Mouse (Mus musculus) cerebellum, adult (tissue): Measurements from ENCODE around the gene Glis1.
A peak's percentile ranks its signal among the peaks of the same experiment; 100 is the strongest.

Experiments
- ATAC-seq: cut with Nextera tagmentation; 2 replicates; pipeline ENCODE4 v1.9.2; 2017; ENCODE audit warnings: mild to moderate bottlenecking, moderate library complexity, mixed read lengths; ENCODE audit not compliant: insufficient number of reproducible peaks, low FRiP score, low TSS enrichment

The Glis1 gene

DNA sequence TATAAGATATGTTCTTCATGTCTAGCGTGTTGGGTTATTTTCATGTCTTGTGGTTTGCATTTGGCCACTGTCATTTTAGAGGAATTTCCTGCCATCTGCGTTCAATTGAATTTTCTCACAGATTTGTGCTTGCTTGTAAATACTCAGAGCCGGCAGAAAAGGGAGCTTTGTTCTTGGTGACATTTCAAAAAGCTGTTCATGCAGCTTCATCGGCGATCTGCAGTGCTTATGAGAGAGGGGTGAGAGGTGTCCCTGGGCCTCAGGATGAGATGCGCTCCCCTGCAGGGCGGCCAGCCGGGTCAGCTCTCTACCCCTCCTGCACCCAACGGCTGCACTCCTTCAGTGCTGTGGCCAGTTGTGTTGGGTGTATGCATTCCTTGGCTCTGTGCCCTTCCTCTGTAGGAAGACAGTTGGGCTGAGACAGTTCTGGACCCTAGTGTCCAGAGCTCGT is 68.2 kb downstream of the Glis1 start:
- no peak for ATAC-seq

DNA sequence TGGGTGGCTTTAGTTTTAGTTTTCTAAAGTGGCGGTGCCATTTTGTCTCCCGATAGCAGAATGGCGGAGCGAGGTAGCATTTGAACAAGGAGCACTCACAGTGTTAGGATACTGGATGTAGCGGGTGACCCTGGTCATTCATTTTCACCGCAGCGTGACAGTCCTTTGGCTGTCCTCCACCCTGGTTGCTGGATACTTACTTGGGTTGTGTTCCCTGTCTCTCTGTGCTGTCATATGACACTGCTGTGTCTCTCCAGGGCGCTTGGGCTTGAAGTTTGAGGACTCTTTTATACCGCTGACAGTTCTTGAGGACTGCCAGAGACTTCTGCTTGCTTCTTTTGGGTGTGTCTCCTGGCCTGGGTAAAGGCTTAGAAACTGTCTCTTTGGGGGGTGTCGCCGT is 80.6 kb downstream of the Glis1 start:
- ATAC-seq = no peak

- no peak for ATAC-seq
Measured at GRCm38 (mm10) chr4:107515626-107516025, 81.2 kb downstream of the Glis1 start.

GRCm38 (mm10) chr4:107518766-107519165 is 84.4 kb downstream of the Glis1 start:
- no peak for ATAC-seq

GRCm38 (mm10) chr4:107520071-107520470 is 85.7 kb downstream of the Glis1 start:
- no peak for ATAC-seq

GRCm38 (mm10) chr4:107520816-107521215 is 86.4 kb downstream of the Glis1 start:
- no peak for ATAC-seq

DNA sequence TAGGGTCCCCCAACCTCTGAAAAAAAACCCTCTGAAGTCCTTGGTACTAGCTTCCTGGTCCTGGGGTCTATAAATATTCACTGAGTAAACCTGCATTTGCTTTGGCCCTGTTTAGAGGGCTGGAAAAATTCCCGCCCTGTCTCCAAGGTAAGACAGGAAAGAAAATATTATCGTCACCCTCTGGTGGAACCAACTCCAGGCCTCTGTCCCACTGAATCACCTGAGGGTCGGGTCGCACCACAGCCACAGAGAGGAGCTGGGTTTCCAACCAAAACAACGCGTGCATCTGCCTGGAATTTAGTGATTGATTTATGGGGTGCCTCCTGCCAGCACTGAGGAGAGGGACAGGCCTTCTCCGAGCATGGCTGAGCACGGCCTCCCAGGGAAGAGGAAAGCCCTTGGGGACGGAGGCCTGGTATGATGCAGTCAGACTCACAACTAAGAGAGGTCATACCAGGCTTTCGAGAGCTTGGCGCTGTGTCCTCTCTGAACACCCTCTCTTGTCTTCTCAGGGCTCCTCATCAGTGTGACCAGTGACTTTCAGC is 89.3 kb downstream of the Glis1 start:
- ATAC-seq = no peak

- ATAC-seq = no peak
Measured at GRCm38 (mm10) chr4:107535126-107535525, 100.7 kb downstream of the Glis1 start.

DNA sequence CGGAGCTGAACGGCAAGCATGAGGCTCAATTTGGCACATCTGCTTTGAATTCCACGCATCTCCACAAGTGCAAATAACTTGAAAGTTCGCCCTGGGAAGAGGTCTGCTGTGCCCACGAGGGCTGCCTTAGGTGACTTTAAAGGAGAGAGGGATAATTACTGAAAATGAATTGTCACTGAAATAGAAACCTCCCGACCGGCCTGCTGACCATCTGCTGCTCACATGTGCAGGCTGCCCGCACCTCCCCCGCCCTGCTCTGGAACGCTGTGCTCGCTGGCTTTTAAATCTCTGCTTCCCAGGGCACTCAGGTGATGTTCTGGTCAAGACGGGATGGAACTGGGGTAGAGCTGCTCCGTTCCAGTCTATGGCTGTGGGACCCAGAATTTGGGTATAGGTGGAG is 103.7 kb downstream of the Glis1 start:
- ATAC-seq = peak; percentile 57; the same call in 1 of the 2 replicates

GRCm38 (mm10) chr4:107538561-107538960 is 104.2 kb downstream of the Glis1 start:
- ATAC-seq = 0 out of 2 replicates have a peak, but pooled peaks have one; percentile 16

DNA sequence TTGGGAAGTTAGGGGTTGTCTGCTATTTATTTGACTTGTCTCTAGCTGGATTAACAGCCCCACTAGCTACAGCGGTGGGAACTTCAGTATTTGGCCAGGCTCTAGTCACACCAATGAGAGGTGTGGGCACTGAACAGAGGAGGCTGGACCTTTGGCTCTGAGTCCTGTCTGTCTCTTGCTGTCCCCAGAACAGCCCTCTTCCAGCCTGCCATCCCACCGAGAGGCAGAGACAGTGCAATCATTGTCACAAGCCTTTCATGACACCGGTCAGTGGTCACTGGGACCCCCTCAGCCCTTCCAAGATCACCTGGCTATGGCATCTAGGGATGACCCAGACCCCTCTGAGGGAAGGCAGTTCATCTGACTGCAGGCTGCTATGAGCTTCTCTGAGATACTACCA is 104.6 kb downstream of the Glis1 start:
- no peak for ATAC-seq

GRCm38 (mm10) chr4:107541821-107542220 is 107.4 kb downstream of the Glis1 start:
- ATAC-seq = no peak

- no peak for ATAC-seq
Measured at GRCm38 (mm10) chr4:107544843-107545242, 110.5 kb downstream of the Glis1 start.

DNA sequence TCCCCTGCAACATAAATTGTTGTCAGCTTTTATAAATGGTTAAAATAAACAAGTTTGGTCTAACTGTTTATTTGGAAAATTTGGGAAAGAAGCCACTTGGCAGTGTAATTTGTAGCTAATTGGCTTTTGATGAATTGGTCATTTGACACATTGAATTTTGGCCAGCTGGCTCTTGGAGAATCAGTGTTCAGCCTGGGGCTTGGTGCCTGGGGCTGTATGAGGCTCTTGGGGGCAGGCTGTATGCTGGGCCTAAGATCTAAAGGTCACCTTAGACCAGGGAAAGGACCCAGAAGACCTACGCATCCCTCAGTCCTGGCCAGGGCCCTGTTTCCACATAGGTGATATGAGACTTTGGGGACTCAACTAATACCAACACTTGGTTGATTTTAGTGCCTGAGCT is 111.3 kb downstream of the Glis1 start:
- ATAC-seq = no peak

- no peak for ATAC-seq
Measured at GRCm38 (mm10) chr4:107546525-107546924, 112.1 kb downstream of the Glis1 start.

DNA sequence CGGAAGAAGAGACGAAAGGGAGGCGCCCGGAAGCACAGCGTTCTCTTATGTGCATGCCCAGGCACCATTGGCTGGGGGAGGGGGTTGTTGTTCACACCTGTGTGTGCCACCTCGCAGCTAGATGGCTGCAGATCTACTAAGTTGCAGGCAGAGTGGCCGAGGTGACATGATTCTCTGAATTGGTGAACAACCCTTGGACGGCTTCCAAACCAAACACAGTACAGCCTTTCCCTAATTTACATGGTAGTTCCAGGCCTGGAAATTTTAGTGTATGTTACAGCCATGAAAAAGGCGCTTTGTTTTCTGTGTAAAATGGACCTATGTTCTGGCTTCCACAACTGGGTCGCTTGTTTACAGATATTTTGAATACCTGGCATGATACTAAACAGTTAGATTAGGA is 115.7 kb downstream of the Glis1 start:
- no peak for ATAC-seq

DNA sequence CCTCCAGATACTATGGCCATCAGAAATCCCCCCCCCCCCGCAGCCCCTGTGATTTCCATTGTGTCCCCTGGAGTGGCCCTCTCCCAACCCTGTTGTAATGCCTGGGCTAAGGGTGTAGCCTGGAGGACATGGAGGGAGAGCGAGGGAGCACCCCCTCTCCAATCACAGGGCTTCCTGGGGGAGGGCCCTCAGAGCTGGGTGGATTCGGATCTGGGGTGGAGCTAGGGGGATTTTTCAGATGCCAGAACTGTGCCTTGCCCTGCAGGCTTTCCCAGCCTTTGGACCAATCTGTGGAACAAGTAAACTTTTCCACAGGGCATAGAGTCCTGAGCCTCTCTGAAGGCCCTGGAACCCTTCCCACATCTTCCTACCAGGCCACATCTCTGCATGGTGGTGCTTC is 116.2 kb downstream of the Glis1 start:
- ATAC-seq = no peak

- no peak for ATAC-seq
Measured at GRCm38 (mm10) chr4:107552696-107553095, 118.3 kb downstream of the Glis1 start.

GRCm38 (mm10) chr4:107553774-107554173 is 119.4 kb downstream of the Glis1 start:
- ATAC-seq = no peak

DNA sequence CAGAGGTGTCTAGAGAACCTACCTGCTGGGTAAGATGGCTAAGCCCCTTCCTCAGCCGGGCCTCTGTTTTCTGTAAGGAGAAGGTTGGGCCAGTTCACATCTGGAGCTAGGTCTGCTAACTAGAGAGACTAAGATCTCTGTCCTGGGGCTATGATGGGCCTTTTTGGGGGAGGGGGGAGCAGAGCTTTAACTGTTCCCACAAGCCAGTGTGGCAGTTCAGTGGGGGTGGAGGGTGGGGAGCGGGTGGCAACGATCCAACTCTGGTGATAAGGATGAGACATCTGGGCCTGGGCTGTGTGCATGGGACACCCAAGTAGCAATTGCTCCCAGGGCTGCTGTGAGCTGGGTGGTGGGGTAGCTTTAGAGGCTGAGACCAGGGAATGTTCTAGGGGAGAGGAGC is 124.4 kb downstream of the Glis1 start:
- ATAC-seq = no peak

DNA sequence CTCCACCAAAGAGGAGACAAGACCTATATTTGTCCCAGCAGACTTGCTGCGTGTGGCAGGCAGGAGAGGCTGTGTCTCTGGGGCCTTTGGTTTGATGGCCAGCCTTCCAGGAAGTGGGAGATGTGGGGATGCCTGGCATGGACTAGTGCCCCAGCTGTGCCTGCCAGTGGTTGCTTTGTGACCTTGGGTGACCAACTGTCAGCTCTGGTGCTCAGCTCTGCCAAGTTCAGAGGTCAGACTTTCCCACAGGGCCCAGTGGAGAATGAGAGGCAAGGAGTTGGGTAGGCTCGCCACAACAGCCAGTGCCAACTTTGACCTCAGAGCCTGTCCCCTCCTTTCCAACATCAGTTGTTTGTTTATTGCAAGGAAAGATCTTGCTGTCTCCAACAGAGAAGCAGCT is 126.7 kb downstream of the Glis1 start:
- ATAC-seq = no peak

- no peak for ATAC-seq
Measured at GRCm38 (mm10) chr4:107568159-107568558, 133.8 kb downstream of the Glis1 start.
